Mouse (Mus musculus) skeletal muscle tissue, adult 2 months (tissue): ENCODE data around the gene Tenm4.

ENCODE experiments used
- DNase-seq: peaks from one replicate; pipeline ENCODE4 v3.0.0-alpha.2; 2012; ENCODE audit warnings: low read depth, low spot score

Gene Tenm4

DNA sequence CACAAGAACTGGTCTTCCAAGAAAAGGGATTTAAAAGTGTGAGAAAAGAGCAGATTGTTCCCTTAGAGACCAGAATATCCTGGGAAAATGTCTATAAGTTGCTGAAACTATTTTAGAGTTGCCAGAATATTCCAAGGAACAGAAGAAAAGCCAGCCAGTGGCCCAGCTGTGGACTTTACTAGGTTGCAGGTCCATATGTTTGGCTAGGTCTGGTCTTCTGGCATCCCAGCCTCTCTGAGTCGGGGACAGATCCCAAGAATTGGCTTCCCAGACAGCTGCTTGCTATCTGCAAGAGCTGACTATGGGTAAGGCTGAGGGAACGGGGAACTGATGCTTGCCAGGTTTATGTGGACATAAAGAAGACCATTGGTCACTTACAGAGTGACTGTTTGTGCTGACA, 352.6 kb downstream of the Tenm4 start:
- DNase-seq, result peak; percentile 26

DNA sequence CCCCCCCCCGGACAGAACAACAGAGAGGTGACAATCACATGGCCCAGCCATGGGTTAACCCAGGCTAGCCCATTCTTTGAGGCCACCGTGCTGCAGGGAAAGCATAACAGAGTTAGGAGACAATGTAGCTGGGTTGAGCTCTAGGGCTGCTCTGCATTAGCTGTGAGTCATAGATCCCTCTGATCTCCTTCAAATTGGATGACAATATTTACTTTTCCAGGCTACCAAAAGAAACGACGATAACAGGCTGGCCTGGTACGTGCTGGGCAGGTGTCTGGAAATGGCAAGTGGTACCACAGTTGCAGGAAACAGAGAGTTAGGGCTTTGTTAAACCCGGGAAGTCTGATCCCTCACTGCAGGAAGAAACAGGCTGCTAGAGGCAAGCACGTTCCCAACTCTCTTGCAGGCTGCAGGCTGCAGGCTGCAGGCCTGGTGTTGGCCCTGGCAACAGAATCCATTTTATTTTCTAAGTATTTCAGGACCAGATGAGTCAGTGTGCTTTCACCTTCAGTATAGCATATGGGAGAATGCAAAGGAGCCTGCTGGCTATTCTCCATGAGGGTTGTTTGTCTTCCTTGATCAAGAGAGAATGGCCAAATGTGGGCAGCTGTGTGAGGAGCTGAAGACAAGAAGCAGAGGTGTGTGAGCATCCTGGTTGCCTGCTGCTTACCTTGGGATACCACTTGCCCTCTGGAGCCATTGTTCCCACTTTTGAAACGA, 353.6 kb downstream of the Tenm4 start:
- no peak for DNase-seq

DNA sequence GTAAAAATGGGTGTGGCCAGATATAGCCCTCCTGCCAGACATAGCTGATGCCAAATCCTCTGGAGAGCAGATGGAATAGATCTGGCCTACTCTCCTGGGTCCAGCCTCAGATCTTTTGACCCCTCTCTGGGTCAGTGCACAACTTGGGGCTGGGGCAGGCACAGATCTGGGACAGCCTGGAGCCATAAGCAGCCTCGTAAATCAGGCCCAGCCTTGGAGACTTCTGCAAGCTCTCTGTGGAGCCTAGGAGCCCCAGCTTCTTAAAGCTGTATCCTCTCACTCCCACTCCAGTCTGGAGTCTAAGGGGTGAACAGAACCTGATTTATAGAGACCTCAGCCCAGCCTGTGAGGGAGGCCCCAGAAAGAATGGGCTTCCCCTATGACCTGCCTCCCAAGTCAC, 354.3 kb downstream of the Tenm4 start:
- no peak for DNase-seq

DNA sequence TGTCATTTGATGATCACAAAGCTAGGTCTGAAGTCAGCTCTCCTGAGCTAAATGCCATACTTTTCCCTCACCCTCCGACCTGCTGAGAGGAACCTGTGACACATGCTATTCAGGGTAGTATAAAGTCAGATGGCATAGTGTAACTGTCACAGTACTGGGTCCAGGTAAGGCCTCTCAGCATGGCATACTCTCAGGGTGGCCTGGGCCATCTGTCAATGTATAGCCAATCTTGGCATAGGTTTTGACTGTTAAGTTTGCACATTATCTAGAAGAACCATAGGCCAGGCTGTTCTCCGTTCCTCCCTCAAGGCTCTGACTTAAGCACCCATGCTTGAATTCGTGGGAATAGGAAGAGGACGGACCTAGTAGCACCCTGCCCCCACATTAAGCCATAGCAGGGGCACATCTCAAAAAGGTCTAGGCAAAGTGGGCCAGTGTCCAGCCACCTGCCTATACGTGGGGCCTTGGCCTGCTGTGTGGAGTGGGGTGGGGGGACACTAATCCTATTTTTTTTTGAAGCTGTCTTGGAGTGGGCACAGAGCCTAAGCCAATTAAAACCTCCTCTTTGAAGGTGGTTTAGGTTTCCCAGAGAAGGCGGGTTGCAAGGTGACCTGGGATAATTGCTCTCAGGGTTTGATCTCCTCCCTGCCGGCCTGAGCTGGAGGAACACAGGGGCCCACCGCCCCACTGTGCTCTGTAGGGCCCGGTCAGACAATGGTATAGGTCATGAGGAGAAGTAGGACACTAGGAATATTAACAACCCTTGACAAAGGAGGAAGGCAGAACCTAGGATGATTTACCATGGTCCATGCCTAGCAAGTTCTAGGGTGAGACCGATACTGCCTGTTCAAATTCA, 359.8 kb downstream of the Tenm4 start:
- DNase-seq, result no peak

DNA sequence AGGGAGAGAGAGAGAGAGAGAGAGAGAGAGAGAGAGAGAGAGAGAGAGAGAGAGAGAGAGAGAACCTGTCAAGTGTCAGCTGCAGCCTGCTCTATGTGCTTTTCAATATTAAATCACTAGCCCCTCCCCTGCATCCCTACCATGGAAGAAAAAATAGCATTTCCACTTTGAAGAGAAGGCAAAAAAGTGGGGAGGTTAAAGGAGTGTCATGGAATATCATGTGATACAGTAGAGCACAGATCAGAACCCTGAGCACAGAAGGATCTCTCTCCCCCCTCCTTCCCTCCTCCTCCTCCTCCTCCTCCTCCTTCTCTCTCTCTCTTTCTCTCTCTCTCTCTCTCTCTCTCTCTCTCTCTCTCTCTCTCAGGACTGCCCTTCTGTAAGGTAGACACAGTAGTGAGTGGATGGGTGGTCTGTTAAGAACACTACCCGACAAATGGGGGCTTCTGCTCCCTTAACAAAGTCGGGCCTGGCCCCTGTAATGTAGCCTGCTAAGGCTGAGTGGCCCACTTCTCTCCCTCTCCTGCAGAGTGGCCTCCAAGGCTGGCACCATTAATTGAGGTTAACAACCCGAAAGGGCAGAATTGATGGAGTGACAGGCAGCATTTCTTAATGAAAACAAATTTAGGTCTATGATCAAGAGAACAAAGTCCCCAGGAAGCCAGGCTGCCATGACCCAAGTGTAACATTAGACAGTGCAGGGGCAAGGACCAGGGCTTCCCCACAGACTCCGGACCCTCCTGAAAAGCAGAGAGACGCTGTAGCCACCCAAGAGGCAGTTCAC, 361.1 kb downstream of the Tenm4 start:
- no peak for DNase-seq

DNA sequence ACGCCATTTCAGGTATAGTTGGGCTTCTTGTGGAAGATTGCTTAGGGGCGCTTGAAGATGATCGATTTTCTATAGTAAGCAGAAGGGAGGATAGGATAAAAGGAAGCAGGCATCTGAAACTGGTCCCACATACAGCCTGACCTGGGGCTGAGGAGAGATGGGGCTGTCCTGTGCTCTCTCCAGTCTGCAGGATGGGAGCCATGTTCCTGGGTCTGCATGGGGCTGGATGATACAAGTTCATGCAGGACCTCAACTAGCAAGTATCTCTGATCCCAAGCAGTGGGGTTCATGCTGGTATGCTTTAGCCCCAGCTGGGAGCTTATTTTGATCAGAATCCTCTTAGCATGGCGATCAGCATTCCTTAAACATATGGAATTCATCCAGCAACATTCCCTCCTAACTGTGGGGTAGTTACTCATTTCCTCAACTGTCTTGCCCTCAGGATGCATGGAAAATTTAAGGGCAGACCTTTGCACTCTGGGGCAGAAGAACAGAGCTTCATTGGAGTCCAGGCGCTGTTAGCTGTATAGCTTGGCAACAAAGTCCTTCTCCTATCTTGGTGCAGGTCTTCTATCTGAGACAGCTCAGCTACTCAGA, 361.9 kb downstream of the Tenm4 start:
- DNase-seq, result no peak

DNA sequence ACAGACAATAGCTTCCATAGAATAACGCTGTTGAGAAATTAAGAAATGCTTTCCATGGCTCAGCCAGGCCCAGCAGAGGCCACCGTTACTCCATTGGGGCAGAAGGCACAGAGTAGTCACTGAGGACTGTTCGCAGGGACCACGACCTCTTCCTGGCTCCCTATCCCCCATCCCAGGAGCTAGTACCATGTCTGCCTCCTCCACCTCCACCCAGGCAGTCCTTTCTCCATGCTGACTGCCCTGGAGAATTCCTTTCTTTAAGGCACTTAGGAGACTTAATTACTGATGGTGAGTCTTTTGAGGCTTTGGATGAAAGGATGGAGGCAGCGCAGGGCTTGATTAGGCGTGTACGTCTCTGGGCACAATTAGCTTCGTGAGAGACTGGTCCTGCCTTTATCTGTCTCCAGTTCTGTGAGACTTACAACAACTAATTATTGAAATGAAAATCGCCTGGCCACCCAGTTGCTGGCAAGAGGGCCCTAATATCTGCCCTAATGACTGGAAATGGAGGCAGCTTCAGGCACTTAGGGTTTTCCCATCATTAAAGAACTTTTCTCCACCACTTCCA, 365.4 kb downstream of the Tenm4 start:
- DNase-seq, result no peak

DNA sequence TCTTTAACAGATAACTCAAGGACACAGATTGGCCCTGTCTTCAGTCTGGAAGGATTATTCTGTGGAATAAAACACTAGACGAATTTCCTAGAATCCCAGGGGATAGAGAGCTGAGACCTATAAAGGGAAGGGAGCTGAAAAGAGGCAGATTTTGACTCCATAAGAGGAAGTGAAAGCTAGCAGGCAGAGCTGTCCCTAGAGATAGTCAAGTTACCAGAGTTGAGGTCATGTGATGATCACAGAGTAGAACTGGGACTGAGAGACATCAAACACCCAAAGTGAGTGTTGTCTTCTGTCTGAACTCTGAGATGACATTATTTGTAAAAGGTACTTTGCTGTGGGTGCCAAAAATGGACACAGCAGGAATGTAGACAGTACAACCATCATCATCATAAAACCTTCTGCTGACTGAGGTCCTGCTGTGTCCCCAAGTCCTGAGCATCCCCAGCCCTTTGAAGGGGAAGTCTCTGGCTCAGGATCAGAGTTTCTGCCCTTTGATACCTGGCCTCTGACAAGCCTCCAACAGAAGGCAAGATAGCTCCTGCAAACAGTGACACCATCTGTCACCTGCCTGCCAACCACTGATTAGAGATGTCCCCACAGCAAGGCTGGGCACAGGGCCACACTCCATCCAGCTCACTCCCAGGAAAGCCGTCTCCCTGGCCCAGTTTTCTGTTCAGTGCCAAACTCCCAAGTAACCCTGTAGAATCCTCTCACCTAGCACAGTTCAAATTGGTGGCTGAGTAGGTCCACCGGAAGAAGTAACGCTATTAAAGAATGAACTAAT, 368.4 kb downstream of the Tenm4 start:
- no peak for DNase-seq

DNA sequence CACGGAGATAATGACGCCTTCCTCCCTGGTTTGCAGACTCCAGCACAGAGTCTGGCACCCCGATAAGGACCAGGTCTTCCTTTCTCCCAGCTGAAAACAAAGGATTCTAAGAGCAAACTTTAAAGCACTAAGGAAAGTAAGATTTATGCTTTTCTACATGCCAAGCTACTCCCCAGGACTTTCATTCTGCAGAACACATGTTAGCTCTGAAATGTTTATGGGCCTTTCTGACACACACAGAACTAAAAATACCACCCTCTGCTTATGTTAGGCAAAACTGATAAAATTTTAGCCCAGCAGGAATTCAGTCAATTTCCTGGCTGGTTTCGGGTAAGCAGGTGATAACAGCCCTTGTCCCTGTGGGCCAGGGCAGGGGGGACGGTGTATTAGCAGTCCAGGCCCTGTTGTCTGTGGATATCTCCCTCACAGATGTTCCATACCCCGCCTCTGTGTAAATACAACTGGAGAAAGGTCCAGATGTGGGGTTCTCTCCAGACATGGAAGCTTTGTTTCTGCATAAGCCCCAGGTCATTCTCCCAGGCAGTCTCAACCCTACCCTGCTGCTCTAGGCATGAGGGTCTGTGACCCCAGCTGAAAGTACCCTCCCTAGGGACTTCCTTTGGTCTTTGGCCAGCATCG, 369.5 kb downstream of the Tenm4 start:
- DNase-seq, result no peak

DNA sequence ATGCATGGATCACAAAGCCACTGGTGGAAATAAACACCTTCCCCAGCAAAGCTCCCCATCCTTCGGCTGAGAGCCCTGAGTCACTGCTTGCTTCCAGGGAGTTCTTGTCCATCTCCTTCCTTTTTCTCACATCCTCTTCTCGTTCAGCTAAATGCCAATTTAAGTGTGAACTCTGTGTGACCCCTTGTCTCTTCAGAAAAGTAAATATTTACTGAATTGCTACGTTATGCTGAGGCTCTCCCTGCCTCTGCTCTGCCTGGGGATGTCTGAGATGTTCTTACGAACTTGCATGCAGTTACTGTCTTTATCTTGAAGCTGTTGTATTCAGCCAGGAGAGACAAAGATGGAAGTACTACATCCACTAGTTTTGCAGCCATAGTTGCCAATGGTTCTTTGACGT, 374.9 kb downstream of the Tenm4 start:
- no peak for DNase-seq

DNA sequence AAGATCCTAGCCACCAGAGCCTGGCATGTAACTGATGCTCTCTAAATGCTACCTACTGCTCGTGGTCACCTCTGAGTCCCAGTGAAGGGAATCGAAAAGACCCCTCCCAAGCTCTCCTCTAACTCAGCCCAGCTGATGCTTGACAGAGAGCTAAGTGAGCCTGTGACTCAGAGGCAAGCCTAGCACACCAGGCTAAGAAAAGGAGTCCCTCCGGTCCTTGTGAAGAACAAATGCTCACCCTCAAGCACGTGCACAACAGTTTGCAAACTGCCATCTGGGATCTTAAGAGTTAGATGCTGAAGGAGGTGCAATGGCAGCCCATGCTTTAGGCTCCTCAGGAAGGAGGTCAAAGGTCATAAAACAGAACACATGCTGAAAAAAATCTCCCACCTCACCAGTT, 380.8 kb downstream of the Tenm4 start:
- DNase-seq, result no peak

DNA sequence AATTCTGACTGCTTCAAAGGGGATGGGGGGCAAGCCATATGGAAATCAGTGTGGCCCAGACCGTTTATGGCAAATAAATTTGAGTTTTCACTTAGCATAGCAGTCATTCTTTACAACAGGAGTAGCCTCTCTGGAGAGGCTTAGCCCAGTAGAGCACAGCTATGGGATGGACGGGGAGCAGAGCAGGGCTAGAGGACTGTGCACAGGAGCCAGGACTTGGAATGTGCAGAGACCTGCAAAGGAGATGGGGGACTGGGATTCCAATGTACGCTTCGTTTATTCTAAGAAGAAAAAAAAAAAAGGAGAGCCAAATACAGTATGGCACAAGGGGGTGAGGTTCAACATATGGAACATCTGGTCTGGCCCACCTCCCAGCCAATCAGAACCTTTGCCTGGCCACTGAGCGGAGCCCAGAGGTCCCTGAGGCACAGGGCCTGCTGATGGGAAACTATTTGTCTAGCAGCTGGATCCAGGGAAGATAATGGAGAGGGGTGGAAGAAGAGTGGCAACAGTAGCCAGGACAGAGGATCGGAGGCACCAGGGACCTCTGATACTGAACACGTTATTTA, 381.3 kb downstream of the Tenm4 start:
- no peak for DNase-seq

DNA sequence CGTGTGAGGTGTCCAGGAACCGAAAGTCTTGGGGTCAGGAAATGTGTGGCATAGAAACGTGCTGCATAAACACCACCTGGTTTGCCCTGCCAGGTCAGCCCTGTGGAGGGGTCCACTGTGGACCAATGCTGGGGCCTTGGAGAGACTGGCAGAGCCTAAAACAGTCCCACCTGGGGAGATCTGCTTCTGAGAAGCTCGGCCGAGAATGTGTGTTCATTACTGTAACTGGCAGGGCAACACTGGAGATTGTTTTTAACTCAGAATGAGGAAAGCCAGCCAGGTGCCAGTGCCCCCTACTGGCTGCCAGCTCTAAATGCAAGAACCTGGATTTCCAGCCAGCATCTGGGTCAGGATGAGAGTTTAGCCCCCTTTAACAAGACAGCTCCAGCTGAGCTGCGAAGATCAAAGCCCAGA, 383.2 kb downstream of the Tenm4 start:
- DNase-seq, result no peak

DNA sequence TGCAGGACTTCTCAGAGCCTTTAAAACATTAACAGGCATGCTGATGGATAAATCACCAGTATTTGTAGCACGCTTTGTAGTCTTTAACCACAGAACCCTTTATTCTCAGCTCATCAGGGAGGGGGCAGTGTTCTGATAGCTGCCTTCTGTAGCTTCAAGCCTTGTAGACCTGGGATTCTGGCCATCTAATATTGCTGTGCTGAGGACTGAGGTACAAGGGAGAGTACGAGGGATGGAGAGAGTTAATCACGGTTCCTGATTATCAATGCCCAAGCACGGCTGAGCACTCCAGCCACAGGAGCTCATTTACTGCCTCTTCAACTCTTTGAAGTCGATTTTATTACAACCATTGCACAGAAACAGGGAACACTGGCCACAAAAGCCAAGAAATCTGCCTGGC, 384.2 kb downstream of the Tenm4 start:
- no peak for DNase-seq

DNA sequence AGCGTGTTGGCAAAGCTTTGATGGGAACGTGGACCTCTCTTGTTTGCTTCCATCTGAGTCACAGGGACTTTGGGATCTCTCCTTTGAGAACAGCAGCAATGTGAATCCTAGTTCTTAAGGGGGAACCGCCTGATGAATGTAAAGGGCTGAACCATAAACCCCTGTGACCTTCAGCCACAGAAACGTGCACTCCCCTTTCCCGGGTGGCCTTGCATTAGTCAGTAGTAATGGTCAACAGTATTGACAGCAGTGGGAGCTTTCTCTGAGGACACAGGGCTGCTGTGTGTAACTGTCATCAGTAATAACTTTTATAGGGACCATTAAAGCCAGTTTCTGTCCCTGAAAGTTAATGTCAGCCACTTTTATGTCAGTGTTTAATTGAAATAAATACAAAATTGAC, 385.7 kb downstream of the Tenm4 start:
- no peak for DNase-seq

DNA sequence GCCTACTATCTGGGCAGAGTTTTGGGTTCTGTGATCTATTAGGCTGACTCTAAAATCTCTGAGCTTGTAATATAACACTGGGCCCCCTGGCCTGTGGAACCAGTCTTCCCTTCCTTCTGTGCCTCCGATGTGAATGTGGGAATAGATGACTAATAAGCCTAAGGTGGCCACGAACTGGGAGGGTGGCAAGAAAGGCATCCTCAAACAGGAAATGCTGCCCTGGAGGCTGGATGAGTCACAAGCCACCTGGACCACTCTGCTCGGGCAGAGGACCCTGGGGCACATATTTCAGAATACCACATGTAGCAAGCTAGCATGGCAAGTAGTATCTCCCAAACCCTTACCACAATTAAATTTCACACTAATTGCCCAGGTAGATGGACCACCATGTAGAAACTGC, 391.8 kb downstream of the Tenm4 start:
- DNase-seq, result no peak

DNA sequence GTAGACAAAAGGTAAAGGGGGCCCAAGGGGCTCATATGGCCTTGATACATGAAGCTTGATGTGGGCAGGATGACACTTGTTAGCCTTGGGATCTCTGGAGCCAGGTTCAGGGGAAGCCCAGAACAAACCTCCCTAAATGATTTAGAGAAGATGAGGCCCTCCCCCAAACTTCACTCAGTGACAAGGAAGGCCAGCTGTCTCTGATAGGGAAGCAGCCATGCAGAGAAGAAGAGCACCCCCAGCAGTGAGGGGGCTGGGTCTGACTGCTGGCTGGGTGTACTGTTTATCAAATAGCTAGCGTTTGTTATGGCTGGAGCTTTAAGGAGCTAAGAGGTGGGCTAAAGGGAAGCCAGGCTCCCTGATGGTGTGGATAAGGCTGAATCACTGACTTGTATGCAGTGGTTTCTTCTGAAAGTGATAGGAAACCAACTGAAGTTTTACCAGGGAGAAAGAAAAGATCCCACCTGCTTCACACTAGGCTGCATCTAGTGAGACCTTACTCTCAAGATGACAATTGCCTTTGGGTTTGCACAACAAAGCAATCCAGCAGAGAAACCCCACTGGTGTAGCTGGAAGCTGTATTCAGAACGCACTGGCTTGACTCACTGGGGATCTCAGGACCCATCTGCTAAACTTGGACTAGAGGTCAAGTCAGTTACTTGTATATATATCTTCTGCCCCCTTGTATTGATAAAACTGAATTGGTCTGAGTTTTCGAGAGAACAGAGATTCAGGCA, 392.5 kb downstream of the Tenm4 start:
- no peak for DNase-seq

DNA sequence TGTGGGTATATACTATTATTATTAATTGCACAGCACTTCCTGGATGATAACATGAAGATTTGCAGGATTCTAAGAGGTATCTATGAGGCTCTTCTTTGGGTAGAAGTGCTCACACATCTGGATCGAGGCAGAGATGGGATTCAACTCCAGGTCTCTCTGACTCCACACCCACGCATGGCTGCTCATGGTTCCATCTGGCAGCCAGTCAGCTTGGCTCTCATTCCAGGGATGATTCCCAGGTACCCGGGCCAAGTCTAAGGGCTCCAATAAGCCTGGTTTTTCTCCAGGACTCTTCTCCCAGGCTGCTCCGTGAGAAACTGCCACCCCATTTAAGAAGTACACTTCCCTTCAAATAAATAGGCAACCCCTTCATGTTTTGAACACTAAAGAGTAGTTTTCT, 394.8 kb downstream of the Tenm4 start:
- DNase-seq, result peak; percentile 57

DNA sequence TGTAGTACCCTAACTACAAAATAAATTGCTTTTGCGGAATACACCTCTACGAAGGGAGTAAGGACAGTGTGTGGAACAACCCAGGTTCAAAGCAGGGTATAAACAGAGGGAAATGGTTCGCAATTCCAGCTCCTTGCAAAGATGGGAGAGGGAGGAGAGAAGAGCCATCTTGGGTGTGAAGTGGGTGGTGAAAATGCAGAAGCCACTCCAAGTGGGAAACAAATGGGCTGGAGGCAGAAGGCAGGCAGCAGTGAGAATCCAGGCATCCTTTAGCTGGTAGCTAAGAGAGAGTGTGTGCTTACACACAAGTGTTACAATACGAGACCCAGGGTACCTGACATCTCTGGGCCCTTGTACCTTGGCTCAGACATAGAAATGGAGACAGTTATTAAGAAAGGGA, 395.2 kb downstream of the Tenm4 start:
- no peak for DNase-seq
